Mouse (Mus musculus): Measurements from ENCODE around the gene Gm9833. TPM values are rescaled to one million over a fixed set of nuclear protein-coding genes. Genes with fewer than 3 reads are reported as not detected.
"Not testable (repeated sequence)": the region's sequence is repeated elsewhere in the genome, so short reads cannot be mapped to it uniquely, and the experiment has no call there.

Gene Gm9833
- polyA plus RNA-seq (2015; fragmentation: Nextera tagmentation; extraction: Ambion mirVana), result 1.9 and 2.0 TPM in 2 replicates

DNA sequence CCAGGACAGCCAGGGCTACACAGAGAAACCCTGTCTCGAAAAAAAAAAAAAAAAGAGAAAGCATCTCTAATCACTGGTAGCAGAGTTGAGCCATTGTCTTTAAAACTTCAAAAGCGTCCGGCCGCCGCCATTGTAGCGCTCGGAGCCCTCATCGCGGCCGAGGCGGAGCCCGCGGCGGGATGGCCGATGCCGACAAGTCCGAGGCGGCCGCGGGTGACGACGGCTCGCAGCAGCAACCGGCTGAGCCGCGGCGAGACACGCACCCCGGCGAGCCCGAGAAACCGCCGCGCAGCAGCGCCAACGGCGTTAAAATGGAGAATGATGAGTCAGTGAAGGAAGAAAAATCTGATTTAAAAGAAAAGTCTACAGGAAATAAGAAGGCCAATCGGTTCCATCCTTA, at the start of gene Gm9833:
Gm9833 (plus strand) TSS at position 117 of the 400 bp plus-strand sequence.
- Histone ChIP-seq H3K4me1 (peaks cover 14% of the 10 kb centered on the region; the same call in 1 of the 2 replicates), H3K27me3 (replicated peaks) (peaks cover 11% of the 10 kb centered on the region; the same call in 1 of the 2 replicates), H3K4me2 (peak within 1 kb of the TSS; percentile 58), H3K4me3 (peak within 1 kb of the TSS; percentile 32)
- not testable (repeated sequence) for ATAC-seq (ENCODE audit: extremely low read depth, insufficient number of reproducible peaks, low FRiP score, low TSS enrichment); H3K27ac ChIP-seq (replicated peaks); H3K36me3 ChIP-seq; H3K9me3 ChIP-seq; H3K9ac ChIP-seq
- 17% methylated on average over 29 of the region's 38 CpGs for WGBS

DNA sequence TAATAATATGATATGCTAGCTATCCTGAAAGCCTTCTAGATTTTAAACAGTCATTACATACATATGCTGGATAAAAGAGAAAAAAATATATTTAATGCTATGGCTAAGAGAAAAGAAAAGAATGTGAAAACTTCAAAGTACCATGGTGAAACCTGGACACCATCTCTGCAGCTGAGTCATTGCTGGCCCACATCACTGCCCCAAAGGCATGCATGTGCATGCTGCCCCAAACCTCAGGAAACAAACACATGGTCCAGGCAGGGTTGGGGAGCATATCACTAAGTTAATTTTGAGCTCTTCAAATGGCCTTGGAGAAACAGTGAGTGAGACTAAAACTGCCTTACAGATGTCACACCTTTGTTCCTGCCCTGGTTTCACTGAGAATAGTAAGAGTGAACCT, 17.8 kb upstream of the Gm9833 start:
- no peaks in the 10 kb centered on the region for H3K4me1 ChIP-seq
- no peaks in the 10 kb centered on the region for H3K36me3 ChIP-seq
- peaks cover 5% of the 10 kb centered on the region; the same call in 1 of the 2 replicates for H3K9me3 ChIP-seq
- no peaks in the 10 kb centered on the region for H3K27me3 ChIP-seq (replicated peaks)
- no peak overlapping the region for H3K9ac ChIP-seq
- no peak overlapping the region for H3K4me2 ChIP-seq
- H3K27ac ChIP-seq (replicated peaks), result no peak overlapping the region
- no peak overlapping the region for H3K4me3 ChIP-seq
- no peak for ATAC-seq (ENCODE audit: extremely low read depth, insufficient number of reproducible peaks, low FRiP score, low TSS enrichment)

DNA sequence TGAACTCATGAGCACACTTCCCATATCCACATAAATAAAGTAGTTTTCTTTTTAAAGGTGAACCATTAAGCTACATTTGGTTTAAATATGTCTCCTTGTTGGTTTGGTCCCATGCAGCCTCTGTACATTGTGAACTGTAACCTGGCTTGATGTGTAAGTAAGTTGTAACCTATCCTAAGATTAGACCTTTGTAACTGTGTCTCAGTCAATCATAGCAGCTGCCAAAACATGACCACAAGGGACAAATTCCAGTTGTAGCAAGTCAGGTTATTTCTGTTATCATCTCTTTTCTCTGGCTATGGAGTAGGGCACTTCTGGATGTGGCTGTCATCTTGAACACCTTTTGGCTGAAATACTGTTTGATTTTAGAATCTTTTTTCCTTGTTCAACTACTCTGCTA, 12.1 kb upstream of the Gm9833 start:
- Histone ChIP-seq H3K4me2 (no peak overlapping the region), H3K27me3 (replicated peaks) (no peaks in the 10 kb centered on the region), H3K9me3 (no peaks in the 10 kb centered on the region), H3K4me3 (no peak overlapping the region), H3K27ac (replicated peaks) (no peak overlapping the region), H3K4me1 (peaks cover 4% of the 10 kb centered on the region; the same call in 1 of the 2 replicates), H3K9ac (no peak overlapping the region), H3K36me3 (no peaks in the 10 kb centered on the region)
- ATAC-seq (ENCODE audit: extremely low read depth, insufficient number of reproducible peaks, low FRiP score, low TSS enrichment), result no peak

DNA sequence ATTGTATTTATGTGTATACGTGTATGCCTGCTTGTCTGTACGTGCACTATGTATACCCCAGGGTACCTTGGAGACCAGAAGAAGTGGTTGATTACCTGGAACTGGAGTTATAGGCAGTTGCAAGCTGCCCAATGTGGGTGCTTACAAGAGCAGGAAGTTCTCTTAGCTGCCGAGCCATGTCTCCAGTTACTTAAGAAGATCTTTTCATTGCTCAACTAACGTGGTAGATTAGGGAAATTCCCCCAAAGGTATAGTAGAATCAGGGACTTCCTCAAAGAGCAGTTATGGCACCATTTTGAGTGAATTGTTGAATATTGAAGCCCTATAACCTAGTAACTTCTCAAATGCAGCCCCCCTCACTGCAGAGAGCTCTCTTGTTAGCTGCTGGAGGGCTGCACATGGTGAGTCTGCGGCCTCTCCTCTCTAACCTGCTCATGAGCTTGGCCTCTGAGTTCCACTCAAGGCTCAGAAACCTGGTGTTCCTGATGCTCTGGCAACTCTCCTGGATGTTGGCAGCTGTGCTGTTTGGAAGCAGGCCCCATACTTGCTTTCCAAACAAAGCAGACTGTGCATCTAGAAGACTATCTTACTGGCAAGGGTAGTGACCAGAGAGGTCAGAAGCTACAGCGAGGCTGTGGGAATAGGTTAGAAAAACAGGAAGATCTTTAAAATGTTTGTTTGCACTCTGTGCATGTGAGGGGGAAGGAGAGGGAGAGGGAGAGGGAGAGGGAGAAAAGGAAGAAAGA, 10.6 kb upstream of the Gm9833 start:
- no peaks in the 10 kb centered on the region for H3K9me3 ChIP-seq
- no peak overlapping the region for H3K4me3 ChIP-seq
- H3K4me1 ChIP-seq, result peaks cover 4% of the 10 kb centered on the region; the same call in 1 of the 2 replicates
- no peak overlapping the region for H3K4me2 ChIP-seq
- 72% methylated on average over 6 of the region's 6 CpGs for WGBS
- no peaks in the 10 kb centered on the region for H3K27me3 ChIP-seq (replicated peaks)
- no peaks in the 10 kb centered on the region for H3K36me3 ChIP-seq
- no peak for ATAC-seq (ENCODE audit: extremely low read depth, insufficient number of reproducible peaks, low FRiP score, low TSS enrichment)
- H3K27ac ChIP-seq (replicated peaks), result peak overlapping the region; percentile 43
- H3K9ac ChIP-seq, result no peak overlapping the region

DNA sequence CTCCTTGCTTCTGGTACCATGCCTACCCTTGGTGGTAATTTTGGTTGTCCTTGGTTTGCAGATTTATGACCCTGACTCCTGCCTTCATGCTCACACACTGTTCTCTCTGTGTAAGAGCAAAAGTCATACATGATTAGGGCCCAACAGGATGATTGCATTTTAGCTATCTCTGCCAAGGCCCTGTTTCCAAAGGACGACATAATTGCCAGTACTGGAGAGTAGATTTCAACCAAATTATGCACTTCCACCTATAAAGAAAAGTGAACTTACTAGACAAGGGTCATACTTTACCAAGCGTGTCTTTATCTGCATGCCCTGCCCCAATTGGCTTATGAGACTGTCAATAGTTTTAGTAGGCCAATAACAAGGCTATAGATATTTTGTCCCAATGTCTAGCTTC, 9.8 kb upstream of the Gm9833 start:
- H3K4me3 ChIP-seq, result no peak overlapping the region
- peaks cover 4% of the 10 kb centered on the region; the same call in 1 of the 2 replicates for H3K4me1 ChIP-seq
- no peaks in the 10 kb centered on the region for H3K27me3 ChIP-seq (replicated peaks)
- H3K9ac ChIP-seq, result no peak overlapping the region
- WGBS, result 81% methylated on average over 2 of the region's 2 CpGs
- H3K27ac ChIP-seq (replicated peaks), result peak overlapping the region; percentile 48
- H3K36me3 ChIP-seq, result no peaks in the 10 kb centered on the region
- no peak overlapping the region for H3K4me2 ChIP-seq
- no peaks in the 10 kb centered on the region for H3K9me3 ChIP-seq
- ATAC-seq (ENCODE audit: extremely low read depth, insufficient number of reproducible peaks, low FRiP score, low TSS enrichment), result no peak

DNA sequence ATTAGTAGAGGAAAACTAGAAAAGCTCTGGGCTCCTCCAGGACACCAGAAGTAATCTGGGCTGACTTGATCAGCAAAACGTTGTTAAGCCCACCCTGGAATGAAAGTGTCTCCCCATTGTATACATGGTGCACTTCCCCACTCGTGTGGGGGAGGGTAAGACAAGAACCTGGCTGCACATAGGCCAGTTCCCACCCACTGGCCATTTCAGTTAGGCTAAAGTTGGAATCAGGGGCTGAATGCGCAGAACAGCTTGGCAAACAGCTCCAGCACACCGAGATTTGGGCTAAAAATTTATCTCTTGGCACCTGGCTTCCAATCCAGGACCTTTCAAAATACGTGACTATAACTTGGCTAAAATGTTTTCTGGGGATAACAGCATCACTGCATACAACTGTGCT, 6.6 kb upstream of the Gm9833 start:
- WGBS, result 54% methylated on average over 5 of the region's 5 CpGs
- H3K4me3 ChIP-seq, result no peak overlapping the region

DNA sequence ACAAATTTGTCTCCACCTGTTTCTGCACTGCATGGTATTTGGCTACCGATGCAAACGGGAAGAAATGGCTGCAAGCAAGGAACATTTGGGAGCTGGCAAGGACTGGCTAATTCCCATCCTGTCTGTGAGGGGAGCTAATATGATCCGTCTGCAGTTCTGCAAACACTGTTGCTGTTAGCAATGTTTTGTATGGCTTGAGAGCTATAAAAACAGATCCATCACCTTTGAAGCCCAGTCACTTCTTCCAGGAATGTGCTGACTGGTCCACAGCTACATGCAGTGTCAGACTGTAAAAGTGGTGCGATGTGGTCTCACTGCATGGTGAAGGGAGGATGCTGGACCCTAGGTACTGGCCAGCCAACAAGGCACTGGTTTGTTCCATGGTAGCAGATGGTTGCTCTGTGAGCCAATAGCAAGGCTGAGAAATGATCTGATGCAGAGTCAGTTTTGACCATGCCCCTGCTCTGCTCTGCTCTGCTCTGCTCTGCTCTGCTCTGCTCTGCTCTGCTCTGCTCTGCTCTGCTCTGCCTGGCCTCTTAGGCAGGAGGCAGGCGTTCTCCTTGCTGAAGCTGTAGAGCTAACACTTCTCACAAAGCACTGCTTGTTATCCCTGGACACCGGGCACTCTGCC, 5.9 kb upstream of the Gm9833 start:
- Histone ChIP-seq H3K27ac (replicated peaks) (no peak overlapping the region), H3K9ac (no peak overlapping the region), H3K27me3 (replicated peaks) (0 out of 2 replicates have a peak, but pooled peaks cover 8% of the 10 kb centered on the region), H3K4me1 (no peaks in the 10 kb centered on the region), H3K9me3 (no peaks in the 10 kb centered on the region), H3K36me3 (no peaks in the 10 kb centered on the region), H3K4me3 (no peak overlapping the region), H3K4me2 (no peak overlapping the region)
- WGBS, result 58% methylated on average over 6 of the region's 6 CpGs
- ATAC-seq (ENCODE audit: extremely low read depth, insufficient number of reproducible peaks, low FRiP score, low TSS enrichment), result no peak

More for the DNA sequence above, 6.6 kb upstream of the Gm9833 start:
- Histone ChIP-seq H3K27ac (replicated peaks) (no peak overlapping the region), H3K4me1 (peaks cover 4% of the 10 kb centered on the region; the same call in 1 of the 2 replicates), H3K9me3 (no peaks in the 10 kb centered on the region), H3K4me2 (no peak overlapping the region), H3K9ac (no peak overlapping the region), H3K27me3 (replicated peaks) (0 out of 2 replicates have a peak, but pooled peaks cover 1% of the 10 kb centered on the region), H3K36me3 (no peaks in the 10 kb centered on the region)
- no peak for ATAC-seq (ENCODE audit: extremely low read depth, insufficient number of reproducible peaks, low FRiP score, low TSS enrichment)

DNA sequence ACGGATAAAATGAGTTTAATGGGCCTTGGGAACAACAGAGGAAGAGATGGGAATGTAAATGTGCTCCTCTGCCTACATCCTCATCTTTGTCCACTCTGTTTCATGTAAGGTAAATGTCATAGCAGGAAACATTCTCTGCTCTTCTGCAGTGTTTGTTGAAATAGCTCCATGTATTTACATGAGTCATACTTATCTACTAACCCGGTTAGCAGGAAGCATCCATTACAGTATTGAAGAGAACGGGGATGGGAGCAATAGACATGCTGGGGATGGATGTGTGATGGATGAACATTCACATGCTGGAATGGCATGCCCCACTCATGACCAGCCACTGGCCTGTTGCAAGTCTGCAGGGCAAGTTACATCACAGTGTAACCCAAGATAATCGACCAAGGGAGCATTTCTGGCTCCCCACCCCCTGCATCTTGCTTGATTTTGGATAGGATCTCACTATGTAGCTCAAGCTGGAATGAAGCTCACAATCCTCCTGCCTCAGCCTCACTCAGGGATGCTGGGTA, 5.3 kb upstream of the Gm9833 start:
- H3K36me3 ChIP-seq, result no peaks in the 10 kb centered on the region
- no peak overlapping the region for H3K4me3 ChIP-seq
- H3K27ac ChIP-seq (replicated peaks), result no peak overlapping the region
- H3K27me3 ChIP-seq (replicated peaks), result peaks cover 9% of the 10 kb centered on the region; the same call in 1 of the 2 replicates
- H3K4me1 ChIP-seq, result no peaks in the 10 kb centered on the region
- no peak for ATAC-seq (ENCODE audit: extremely low read depth, insufficient number of reproducible peaks, low FRiP score, low TSS enrichment)
- no peak overlapping the region for H3K4me2 ChIP-seq
- H3K9ac ChIP-seq, result no peak overlapping the region
- no peaks in the 10 kb centered on the region for H3K9me3 ChIP-seq
- 43% methylated on average over 4 of the region's 4 CpGs for WGBS

DNA sequence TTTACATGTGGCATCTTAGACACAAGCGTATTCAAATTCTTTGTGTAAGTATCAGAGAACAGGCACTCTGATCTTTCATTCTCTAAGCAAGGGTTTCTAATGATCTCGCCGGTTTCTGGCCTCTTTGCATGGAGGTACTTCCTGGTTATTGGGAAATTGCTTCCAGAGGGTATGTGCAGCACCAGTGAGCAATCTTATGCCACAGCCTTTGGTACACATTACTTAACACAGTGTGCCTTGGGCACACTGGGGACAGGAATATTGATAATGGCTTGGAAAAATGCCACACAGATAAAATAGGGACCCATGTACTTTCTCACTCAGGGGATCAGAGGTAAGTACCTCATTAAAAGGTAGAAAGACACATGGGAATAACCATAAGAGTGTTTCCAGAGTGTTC, 3.8 kb upstream of the Gm9833 start:
- Histone ChIP-seq H3K27me3 (replicated peaks) (peaks cover 9% of the 10 kb centered on the region; the same call in 1 of the 2 replicates), H3K9me3 (no peaks in the 10 kb centered on the region), H3K4me1 (no peaks in the 10 kb centered on the region), H3K4me2 (no peak overlapping the region), H3K4me3 (no peak overlapping the region), H3K27ac (replicated peaks) (no peak overlapping the region), H3K9ac (no peak overlapping the region), H3K36me3 (no peaks in the 10 kb centered on the region)
- no peak for ATAC-seq (ENCODE audit: extremely low read depth, insufficient number of reproducible peaks, low FRiP score, low TSS enrichment)
- WGBS, result 68% methylated on average over 3 of the region's 3 CpGs

DNA sequence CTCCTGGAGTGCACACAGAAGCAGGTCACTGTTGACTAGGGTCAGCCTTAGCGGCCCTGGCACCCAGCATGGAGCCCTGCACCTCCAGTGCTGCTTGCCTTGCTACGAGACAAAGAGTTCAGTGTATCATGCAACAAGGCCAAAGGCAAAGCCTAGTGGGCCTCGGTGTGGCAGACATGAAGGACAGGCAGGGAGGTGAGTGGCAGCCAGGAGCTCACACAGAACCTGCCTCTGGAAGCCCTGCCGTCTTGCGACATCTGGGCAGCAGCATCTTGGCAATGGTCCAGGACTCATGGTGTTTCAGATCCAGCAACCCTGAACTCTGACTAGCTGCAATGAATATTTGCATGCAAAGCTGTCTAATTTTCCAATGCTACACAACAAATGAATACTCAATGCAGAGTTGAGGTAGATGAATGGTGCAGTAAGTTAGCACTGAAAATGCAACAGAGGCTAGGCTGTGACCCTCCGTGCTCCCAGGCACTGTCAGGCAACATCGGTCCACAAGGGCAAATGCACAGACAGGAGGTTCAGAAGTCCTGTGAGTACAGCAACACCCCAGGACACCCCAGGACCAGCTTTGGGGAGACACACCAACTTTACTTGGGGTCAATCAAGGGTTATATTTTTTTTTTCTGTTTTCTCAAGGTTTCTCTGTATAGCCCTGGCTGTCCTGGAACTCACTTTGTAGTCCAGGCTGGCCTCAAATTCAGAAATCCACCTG, 2.4 kb upstream of the Gm9833 start:
- Histone ChIP-seq H3K27me3 (replicated peaks) (peaks cover 11% of the 10 kb centered on the region; the same call in 1 of the 2 replicates), H3K4me3 (no peak overlapping the region), H3K27ac (replicated peaks) (no peak overlapping the region), H3K4me2 (no peak overlapping the region), H3K36me3 (no peaks in the 10 kb centered on the region), H3K4me1 (no peaks in the 10 kb centered on the region), H3K9me3 (no peaks in the 10 kb centered on the region), H3K9ac (no peak overlapping the region)
- no peak for ATAC-seq (ENCODE audit: extremely low read depth, insufficient number of reproducible peaks, low FRiP score, low TSS enrichment)
- 56% methylated on average over 7 of the region's 7 CpGs for WGBS

DNA sequence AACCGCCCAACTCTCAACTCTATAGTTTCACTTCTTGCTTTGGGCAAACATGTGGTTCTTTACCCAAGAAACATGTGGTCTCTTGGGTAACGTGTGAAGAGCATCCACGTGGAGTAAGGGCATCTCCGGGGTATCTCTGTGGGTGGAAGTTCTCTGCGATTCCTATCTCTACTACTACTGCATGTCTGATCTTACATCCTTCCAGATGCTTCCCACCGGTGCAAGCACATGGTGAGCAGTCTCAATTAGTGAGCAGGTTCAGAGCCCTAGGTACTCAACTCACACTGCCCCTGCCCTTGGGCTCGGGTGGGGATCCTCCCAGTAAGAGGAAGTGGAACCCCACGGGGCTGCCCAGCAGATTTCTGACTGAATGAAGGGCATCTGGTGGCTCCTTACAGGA, 399 bp upstream of the Gm9833 start:
- H3K4me1 ChIP-seq, result peaks cover 9% of the 10 kb centered on the region; the same call in 1 of the 2 replicates
- 84% methylated on average over 8 of the region's 8 CpGs for WGBS
- ATAC-seq (ENCODE audit: extremely low read depth, insufficient number of reproducible peaks, low FRiP score, low TSS enrichment), result no peak
- peaks cover 11% of the 10 kb centered on the region; the same call in 1 of the 2 replicates for H3K27me3 ChIP-seq (replicated peaks)
- no peaks in the 10 kb centered on the region for H3K36me3 ChIP-seq
- peak overlapping the region; percentile 58 for H3K4me2 ChIP-seq
- H3K9me3 ChIP-seq, result no peaks in the 10 kb centered on the region
- peak overlapping the region; percentile 32; the same call in 1 of the 2 replicates for H3K4me3 ChIP-seq
- H3K27ac ChIP-seq (replicated peaks), result no peak overlapping the region
- H3K9ac ChIP-seq, result no peak overlapping the region
